15 mouse cellular contexts compared by ENCODE assay signal in the genomic region with DNA sequence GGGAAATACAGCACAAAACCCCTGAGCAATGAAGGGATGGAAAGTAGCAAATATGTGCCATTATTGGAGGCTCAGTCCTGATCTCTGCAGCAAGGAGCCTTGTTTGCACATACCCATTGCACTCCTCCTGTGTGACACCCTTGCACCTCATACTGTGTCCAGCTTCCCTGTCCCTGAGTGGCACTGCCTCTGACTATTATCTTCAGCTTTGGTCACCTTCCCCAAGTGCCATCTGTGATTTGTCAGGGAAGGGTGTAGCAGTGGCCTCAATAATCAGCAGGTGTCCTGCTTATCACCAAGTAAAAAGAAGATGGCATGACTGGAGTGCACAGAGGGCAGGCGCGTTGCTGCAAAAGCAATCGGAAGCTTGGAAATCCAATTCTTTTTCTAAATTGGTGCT.
"Had no signal": no experiment of that assay in that cellular context is flagged by ENCODE, and none has a peak within 500 bp of the region (broad histone marks: within the 10 kb centered on the region; RNA-seq: fewer than 3 reads in every experiment).

No protein-coding gene starts in this region.

- DNase-seq: gastrocnemius, postnatal 14 days; gastrocnemius, postnatal 36 days; heart, adult 18-20 months; heart, postnatal 14 days; heart, postnatal 36 days; kidney, adult 11 months; kidney, adult 2 months; kidney, adult 9 months; kidney, postnatal 14 days; kidney, postnatal 36 days; layer of hippocampus, adult 9-11 months; layer of hippocampus, postnatal 36 days; liver; liver, embryonic 13.5 days; liver, postnatal 0 days had no signal
